Mouse (Mus musculus) thymus, adult 2 months (tissue): Measurements from ENCODE around the gene Thsd1. TPM values are rescaled to one million over a fixed set of nuclear protein-coding genes. Genes with fewer than 3 reads are reported as not detected.

ENCODE experiments used
- DNase-seq: peaks from one replicate; pipeline ENCODE4 v3.0.0; 2021
- H3K27ac ChIP-seq: fragments of 200-500 bp; 2 replicates; pipeline ENCODE4 v1.5.1; 2012; ENCODE audit warnings: low read length, control low read depth; ENCODE audit not compliant: control insufficient read depth, insufficient read depth
- H3K27me3 ChIP-seq: fragments of 200-500 bp; 2 replicates; pipeline ENCODE4 v1.6.1; 2012; ENCODE audit warnings: mild to moderate bottlenecking, low read length, moderate library complexity, mixed read lengths; ENCODE audit not compliant: control insufficient read depth, insufficient read depth
- H3K36me3 ChIP-seq: fragments of 200-500 bp; 2 replicates; pipeline ENCODE4 v1.6.1; 2012; ENCODE audit warnings: mild to moderate bottlenecking, low read length, moderate library complexity; ENCODE audit not compliant: control insufficient read depth, insufficient read depth
- H3K4me1 ChIP-seq: fragments of 200-500 bp; replicated peaks from 2 replicates; pipeline ENCODE4 v1.6.1; 2012; ENCODE audit warnings: low read length; ENCODE audit not compliant: control insufficient read depth, insufficient read depth
- H3K4me3 ChIP-seq: fragments of 200-500 bp; 2 replicates; pipeline ENCODE4 v1.5.1; 2012; ENCODE audit warnings: mild to moderate bottlenecking, low read length, control low read depth, moderate library complexity; ENCODE audit not compliant: control insufficient read depth, insufficient read depth
- CTCF ChIP-seq: fragments of 200-500 bp; IDR thresholded peaks from 2 replicates; pipeline ENCODE4 v1.5.1; 2012; ENCODE audit warnings: mild to moderate bottlenecking, control low read depth, low read length, moderate library complexity, borderline replicate concordance; ENCODE audit not compliant: control insufficient read depth, poor library complexity, insufficient read depth; ENCODE audit errors: extremely low read depth
- POLR2A ChIP-seq: fragments of 200-500 bp; IDR thresholded peaks from 2 replicates; pipeline ENCODE4 v1.6.1; 2012; ENCODE audit warnings: mild to moderate bottlenecking, low read length, control low read depth, moderate library complexity; ENCODE audit not compliant: control insufficient read depth, poor library complexity, insufficient read depth; ENCODE audit errors: extremely low read depth
- WGBS: fragments of 180-500 bp; shearing (Covaris S2); methylation state at CpG from one replicate; pipeline ENCODE4 v1.1.7; 2018; 5-methylcytosine and 5-hydroxymethylcytosine counted together
- polyA plus RNA-seq: library from polyadenylated mRNA; depleted of rRNA; stranded (reverse); fragments of >200 nt; gene quantifications from 2 replicates; pipeline ENCODE4 v1.2.3, GENCODE M21; 2012

The Thsd1 gene
- polyA plus RNA-seq, 1 experiment: 2.1 TPM

DNA sequence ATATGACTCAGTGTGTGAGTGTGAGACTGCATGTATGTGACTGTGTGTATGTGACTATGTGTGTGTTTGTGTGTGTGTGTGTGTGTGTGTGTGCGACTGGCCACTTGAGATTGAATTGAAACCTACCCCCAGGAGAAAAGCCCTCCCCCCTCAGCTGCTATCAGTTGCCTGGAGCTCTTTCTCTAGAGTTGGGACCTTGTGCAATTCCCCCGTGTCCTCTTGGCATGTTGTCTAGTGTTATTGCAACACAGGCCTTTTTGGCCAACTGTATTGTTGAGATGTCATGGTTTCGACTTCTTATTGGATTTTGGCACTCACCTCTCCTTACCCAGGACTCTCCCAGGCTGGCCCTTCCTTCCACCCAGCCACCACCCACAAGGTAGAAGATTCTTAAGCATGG is 35.2 kb downstream of the Thsd1 start:
- no peak overlapping the region for H3K27ac ChIP-seq
- H3K27me3 ChIP-seq: no peaks in the 10 kb centered on the region
- H3K36me3 ChIP-seq: no peaks in the 10 kb centered on the region
- no peak overlapping the region for H3K4me3 ChIP-seq
- TF ChIP-seq POLR2A: no peak
- TF ChIP-seq CTCF: no peak
- H3K4me1 ChIP-seq: no peaks in the 10 kb centered on the region
- 96% methylated on average over 3 of the region's 3 CpGs for WGBS
- no peak for DNase-seq

DNA sequence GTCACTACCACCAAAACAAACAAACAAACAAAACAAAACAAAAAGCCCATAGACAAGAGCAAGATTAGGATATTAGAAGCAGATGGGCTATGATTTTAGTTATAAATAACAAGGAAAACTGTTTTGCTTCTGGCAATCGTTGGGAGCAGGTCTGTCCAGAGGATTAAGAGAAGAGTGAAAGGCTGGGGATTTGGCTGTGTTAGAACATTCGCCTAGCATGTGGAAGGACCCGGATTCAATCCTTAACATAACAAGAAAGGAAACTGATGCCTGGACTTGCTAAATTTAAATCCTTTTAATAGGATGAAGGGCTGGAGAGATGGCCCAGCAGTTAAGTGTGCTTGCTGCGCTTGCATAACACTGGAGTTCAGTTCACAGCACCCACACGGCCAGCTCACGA is 37.2 kb downstream of the Thsd1 start:
- no peaks in the 10 kb centered on the region for H3K4me1 ChIP-seq
- WGBS: 97% methylated on average over 6 of the region's 6 CpGs
- no peak overlapping the region for H3K4me3 ChIP-seq
- no peaks in the 10 kb centered on the region for H3K36me3 ChIP-seq
- DNase-seq: no peak
- no peak for TF ChIP-seq CTCF
- TF ChIP-seq POLR2A: no peak
- H3K27me3 ChIP-seq: no peaks in the 10 kb centered on the region
- H3K27ac ChIP-seq: no peak overlapping the region

DNA sequence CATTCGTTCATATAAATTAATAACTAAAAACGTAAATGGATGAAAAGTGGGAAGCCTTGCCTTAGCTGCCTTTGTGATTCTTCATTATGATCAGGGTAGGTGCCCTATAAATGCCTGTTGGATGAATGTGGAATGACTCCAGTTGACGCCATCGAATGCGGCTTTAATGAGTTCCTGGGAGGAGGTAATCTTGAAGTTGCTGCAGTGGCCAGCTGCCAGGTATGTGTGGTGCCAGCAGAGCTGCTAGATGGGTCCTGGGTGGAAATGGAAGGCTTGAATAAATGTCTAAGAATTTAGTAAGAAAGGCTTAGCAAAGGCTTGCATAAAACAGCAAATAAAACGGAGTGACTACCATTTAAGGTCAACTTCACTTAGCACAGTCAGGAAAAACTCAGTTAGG is 37.7 kb downstream of the Thsd1 start:
- Histone ChIP-seq H3K27ac (no peak overlapping the region), H3K36me3 (no peaks in the 10 kb centered on the region), H3K27me3 (no peaks in the 10 kb centered on the region), H3K4me1 (no peaks in the 10 kb centered on the region), H3K4me3 (no peak overlapping the region)
- TF ChIP-seq POLR2A (no peak), CTCF (no peak)
- 93% methylated on average over 6 of the region's 6 CpGs for WGBS
- no peak for DNase-seq

DNA sequence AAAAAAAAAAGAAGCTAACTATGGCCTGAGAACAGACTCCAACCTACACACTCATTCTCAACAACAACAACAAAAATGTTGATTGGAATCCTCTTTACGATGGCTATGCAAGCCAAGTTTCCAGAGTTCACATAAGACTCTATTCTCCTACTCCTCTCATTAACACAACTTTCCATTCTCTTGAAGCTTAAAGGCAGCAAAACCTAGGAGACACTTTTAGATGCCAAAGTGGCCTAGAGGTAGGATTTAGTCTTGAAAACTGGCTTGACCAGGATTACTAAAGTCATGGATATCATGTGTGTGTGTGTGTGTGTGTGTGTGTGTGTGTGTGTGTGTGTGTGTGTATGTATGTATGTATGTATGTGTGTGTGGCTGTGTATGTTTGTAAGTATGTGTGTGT is 38.1 kb downstream of the Thsd1 start:
- no peaks in the 10 kb centered on the region for H3K36me3 ChIP-seq
- H3K27me3 ChIP-seq: no peaks in the 10 kb centered on the region
- DNase-seq: no peak
- 98% methylated on average over 1 of the region's 1 CpGs for WGBS
- H3K4me3 ChIP-seq: no peak overlapping the region
- TF ChIP-seq CTCF (no peak), POLR2A (no peak)
- H3K27ac ChIP-seq: no peak overlapping the region
- no peaks in the 10 kb centered on the region for H3K4me1 ChIP-seq

DNA sequence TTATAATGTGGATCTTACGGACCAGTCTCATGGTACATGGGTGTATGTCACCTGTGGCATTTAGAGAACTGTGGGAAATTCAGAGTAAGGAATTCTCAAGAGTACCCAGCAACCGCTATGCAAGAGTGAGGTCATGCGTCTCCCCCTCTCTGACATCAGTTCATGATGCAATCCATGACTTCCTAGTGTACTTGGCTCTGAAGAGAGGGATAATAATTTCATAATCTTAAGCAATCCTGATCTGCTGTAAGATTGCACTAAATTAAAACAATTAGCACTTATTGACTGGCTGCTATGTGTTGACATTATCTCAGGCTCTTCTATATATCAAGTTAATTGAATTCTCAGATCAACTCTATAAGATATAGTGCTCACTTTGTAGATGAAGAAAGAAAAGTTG is 39.7 kb downstream of the Thsd1 start:
- no peaks in the 10 kb centered on the region for H3K27me3 ChIP-seq
- H3K4me1 ChIP-seq: no peaks in the 10 kb centered on the region
- no peaks in the 10 kb centered on the region for H3K36me3 ChIP-seq
- no peak overlapping the region for H3K4me3 ChIP-seq
- no peak overlapping the region for H3K27ac ChIP-seq
- no peak for TF ChIP-seq POLR2A
- TF ChIP-seq CTCF: no peak
- WGBS: 98% methylated on average over 3 of the region's 3 CpGs
- DNase-seq: no peak

DNA sequence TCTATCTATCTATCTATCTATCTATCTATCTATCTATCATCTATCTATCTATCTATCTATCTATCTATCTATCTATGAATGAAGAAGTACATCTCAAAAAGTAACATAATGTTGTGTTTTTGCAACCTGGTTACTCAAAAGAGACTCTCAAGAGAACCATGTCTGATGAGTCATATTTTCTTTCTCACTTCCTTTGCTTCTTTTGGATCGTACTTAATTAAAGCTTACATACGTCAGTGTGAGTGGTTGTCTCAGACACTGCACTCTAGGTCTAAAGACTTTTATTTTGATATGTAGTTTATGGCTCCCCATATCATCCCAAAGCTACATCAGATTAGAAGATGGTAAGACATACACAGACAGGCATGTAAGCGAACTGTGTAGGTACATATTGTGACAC is 46.0 kb downstream of the Thsd1 start:
- no peak for TF ChIP-seq POLR2A
- TF ChIP-seq CTCF: no peak
- no peak overlapping the region for H3K27ac ChIP-seq
- H3K27me3 ChIP-seq: no peaks in the 10 kb centered on the region
- WGBS: 93% methylated on average over 3 of the region's 3 CpGs
- H3K36me3 ChIP-seq: no peaks in the 10 kb centered on the region
- no peaks in the 10 kb centered on the region for H3K4me1 ChIP-seq
- no peak for DNase-seq
- H3K4me3 ChIP-seq: no peak overlapping the region

DNA sequence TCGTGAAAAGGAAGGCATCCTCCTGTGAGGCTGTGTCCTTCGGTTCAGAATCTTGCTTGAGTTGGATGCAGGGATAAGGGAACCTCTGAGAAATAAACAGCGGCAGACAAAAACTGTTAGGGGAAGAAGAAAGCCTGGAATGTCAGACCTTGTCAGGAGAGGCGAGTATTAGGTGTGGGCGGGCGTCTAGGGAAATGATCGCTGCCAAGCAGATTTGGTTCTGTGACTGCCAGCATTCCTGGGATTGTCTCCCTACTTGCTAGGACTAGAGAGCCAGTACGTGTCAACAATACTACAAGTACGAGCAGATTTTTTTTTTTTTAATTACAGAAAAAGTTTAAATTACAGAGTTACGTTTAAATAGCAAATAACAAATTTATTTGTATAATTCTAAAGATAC is 47.5 kb downstream of the Thsd1 start:
- TF ChIP-seq POLR2A (no peak), CTCF (no peak)
- no peak overlapping the region for H3K4me3 ChIP-seq
- no peak overlapping the region for H3K27ac ChIP-seq
- no peak for DNase-seq
- WGBS: 93% methylated on average over 10 of the region's 10 CpGs
- no peaks in the 10 kb centered on the region for H3K36me3 ChIP-seq
- H3K4me1 ChIP-seq: no peaks in the 10 kb centered on the region
- no peaks in the 10 kb centered on the region for H3K27me3 ChIP-seq
